Mouse (Mus musculus): ENCODE measurements around the gene Acsm2. TPM values are rescaled to one million over a fixed set of nuclear protein-coding genes. Genes with fewer than 3 reads are reported as not detected.

The Acsm2 gene
- polyA plus RNA-seq, 1 experiment = not detected

- H3K27me3 ChIP-seq (ENCODE audit: control insufficient read depth, insufficient read depth, low read length) = no peaks in the 10 kb centered on the region
- TF ChIP-seq POLR2A (IDR thresholded peaks at IDR 0.05; ENCODE audit: control insufficient read depth, low read depth, low read length) (no peak), CTCF (IDR thresholded peaks at IDR 0.05; ENCODE audit: control insufficient read depth, insufficient read depth, insufficient replicate concordance, low read depth, low read length) (no peak)
- no peak overlapping the region for H3K4me3 ChIP-seq (ENCODE audit: control insufficient read depth, low read depth, low read length)
These were observed 21.2 kb upstream of the Acsm2 start for GRCm38 (mm10) chr7:119532924-119533323.

GRCm38 (mm10) chr7:119534389-119534788, 19.8 kb upstream of the Acsm2 start:
- TF ChIP-seq CTCF (IDR thresholded peaks at IDR 0.05; ENCODE audit: control insufficient read depth, insufficient read depth, insufficient replicate concordance, low read depth, low read length) = no peak
- no peak for TF ChIP-seq POLR2A (IDR thresholded peaks at IDR 0.05; ENCODE audit: control insufficient read depth, low read depth, low read length)
- no peak overlapping the region for H3K4me3 ChIP-seq (ENCODE audit: control insufficient read depth, low read depth, low read length)

More at GRCm38 (mm10) chr7:119532924-119533323, 21.2 kb upstream of the Acsm2 start:
- Histone ChIP-seq H3K4me1 (ENCODE audit: control insufficient read depth, insufficient read depth, low read length) (no peaks in the 10 kb centered on the region), H3K27ac (ENCODE audit: control insufficient read depth, insufficient read depth, low read depth, low read length) (no peak overlapping the region), H3K36me3 (ENCODE audit: control insufficient read depth, insufficient read depth, low read length) (no peaks in the 10 kb centered on the region)

GRCm38 (mm10) chr7:119542445-119542844, 11.7 kb upstream of the Acsm2 start:
- Histone ChIP-seq H3K27ac (ENCODE audit: control insufficient read depth, insufficient read depth, low read depth, low read length) (no peak overlapping the region), H3K4me1 (ENCODE audit: control insufficient read depth, insufficient read depth, low read length) (no peaks in the 10 kb centered on the region), H3K27me3 (ENCODE audit: control insufficient read depth, insufficient read depth, low read length) (no peaks in the 10 kb centered on the region), H3K4me3 (ENCODE audit: control insufficient read depth, low read depth, low read length) (no peak overlapping the region), H3K36me3 (ENCODE audit: control insufficient read depth, insufficient read depth, low read length) (no peaks in the 10 kb centered on the region)
- TF ChIP-seq CTCF (IDR thresholded peaks at IDR 0.05; ENCODE audit: control insufficient read depth, insufficient read depth, insufficient replicate concordance, low read depth, low read length) (no peak), POLR2A (IDR thresholded peaks at IDR 0.05; ENCODE audit: control insufficient read depth, low read depth, low read length) (no peak)

More at GRCm38 (mm10) chr7:119534389-119534788, 19.8 kb upstream of the Acsm2 start:
- no peaks in the 10 kb centered on the region for H3K27me3 ChIP-seq (ENCODE audit: control insufficient read depth, insufficient read depth, low read length)
- no peak overlapping the region for H3K27ac ChIP-seq (ENCODE audit: control insufficient read depth, insufficient read depth, low read depth, low read length)
- H3K4me1 ChIP-seq (ENCODE audit: control insufficient read depth, insufficient read depth, low read length) = no peaks in the 10 kb centered on the region
- H3K36me3 ChIP-seq (ENCODE audit: control insufficient read depth, insufficient read depth, low read length) = no peaks in the 10 kb centered on the region

- TF ChIP-seq CTCF (IDR thresholded peaks at IDR 0.05; ENCODE audit: control insufficient read depth, insufficient read depth, insufficient replicate concordance, low read depth, low read length) = no peak
- TF ChIP-seq POLR2A (IDR thresholded peaks at IDR 0.05; ENCODE audit: control insufficient read depth, low read depth, low read length) = no peak
- no peaks in the 10 kb centered on the region for H3K36me3 ChIP-seq (ENCODE audit: control insufficient read depth, insufficient read depth, low read length)
- no peak overlapping the region for H3K4me3 ChIP-seq (ENCODE audit: control insufficient read depth, low read depth, low read length)
- H3K27ac ChIP-seq (ENCODE audit: control insufficient read depth, insufficient read depth, low read depth, low read length) = no peak overlapping the region
- no peaks in the 10 kb centered on the region for H3K27me3 ChIP-seq (ENCODE audit: control insufficient read depth, insufficient read depth, low read length)
- H3K4me1 ChIP-seq (ENCODE audit: control insufficient read depth, insufficient read depth, low read length) = no peaks in the 10 kb centered on the region
These were observed 8.6 kb upstream of the Acsm2 start for GRCm38 (mm10) chr7:119545572-119545971.

- Histone ChIP-seq H3K4me1 (ENCODE audit: control insufficient read depth, insufficient read depth, low read length) (no peaks in the 10 kb centered on the region), H3K27ac (ENCODE audit: control insufficient read depth, insufficient read depth, low read depth, low read length) (no peak overlapping the region), H3K4me3 (ENCODE audit: control insufficient read depth, low read depth, low read length) (no peak overlapping the region), H3K36me3 (ENCODE audit: control insufficient read depth, insufficient read depth, low read length) (no peaks in the 10 kb centered on the region), H3K27me3 (ENCODE audit: control insufficient read depth, insufficient read depth, low read length) (no peaks in the 10 kb centered on the region)
- TF ChIP-seq POLR2A (IDR thresholded peaks at IDR 0.05; ENCODE audit: control insufficient read depth, low read depth, low read length) (no peak), CTCF (IDR thresholded peaks at IDR 0.05; ENCODE audit: control insufficient read depth, insufficient read depth, insufficient replicate concordance, low read depth, low read length) (no peak)
These were observed 3.5 kb upstream of the Acsm2 start for GRCm38 (mm10) chr7:119550471-119551222.

GRCm38 (mm10) chr7:119559789-119560451, 5.8 kb downstream of the Acsm2 start:
- H3K27me3 ChIP-seq (ENCODE audit: control insufficient read depth, insufficient read depth, low read length) = no peaks in the 10 kb centered on the region
- H3K36me3 ChIP-seq (ENCODE audit: control insufficient read depth, insufficient read depth, low read length) = no peaks in the 10 kb centered on the region

GRCm38 (mm10) chr7:119560452-119560835, 6.3 kb downstream of the Acsm2 start:
- no peaks in the 10 kb centered on the region for H3K36me3 ChIP-seq (ENCODE audit: control insufficient read depth, insufficient read depth, low read length)
- H3K27me3 ChIP-seq (ENCODE audit: control insufficient read depth, insufficient read depth, low read length) = no peaks in the 10 kb centered on the region
- no peak overlapping the region for H3K4me3 ChIP-seq (ENCODE audit: control insufficient read depth, low read depth, low read length)

More at GRCm38 (mm10) chr7:119559789-119560451, 5.8 kb downstream of the Acsm2 start:
- TF ChIP-seq CTCF (IDR thresholded peaks at IDR 0.05; ENCODE audit: control insufficient read depth, insufficient read depth, insufficient replicate concordance, low read depth, low read length) (no peak), POLR2A (IDR thresholded peaks at IDR 0.05; ENCODE audit: control insufficient read depth, low read depth, low read length) (no peak)
- H3K27ac ChIP-seq (ENCODE audit: control insufficient read depth, insufficient read depth, low read depth, low read length) = no peak overlapping the region
- H3K4me1 ChIP-seq (ENCODE audit: control insufficient read depth, insufficient read depth, low read length) = no peaks in the 10 kb centered on the region
- H3K4me3 ChIP-seq (ENCODE audit: control insufficient read depth, low read depth, low read length) = no peak overlapping the region

More at GRCm38 (mm10) chr7:119560452-119560835, 6.3 kb downstream of the Acsm2 start:
- TF ChIP-seq POLR2A (IDR thresholded peaks at IDR 0.05; ENCODE audit: control insufficient read depth, low read depth, low read length) (no peak), CTCF (IDR thresholded peaks at IDR 0.05; ENCODE audit: control insufficient read depth, insufficient read depth, insufficient replicate concordance, low read depth, low read length) (no peak)
- Histone ChIP-seq H3K4me1 (ENCODE audit: control insufficient read depth, insufficient read depth, low read length) (no peaks in the 10 kb centered on the region), H3K27ac (ENCODE audit: control insufficient read depth, insufficient read depth, low read depth, low read length) (no peak overlapping the region)

All from testis, adult 2 months (tissue).